Mouse (Mus musculus): ENCODE measurements at regions not wholly inside any gene's neighbourhood (a gene's known extent, or its start where the extent isn't known, plus 50 kb on each side); places are given as distances from the start of the nearest gene placed in this dataset.

DNA sequence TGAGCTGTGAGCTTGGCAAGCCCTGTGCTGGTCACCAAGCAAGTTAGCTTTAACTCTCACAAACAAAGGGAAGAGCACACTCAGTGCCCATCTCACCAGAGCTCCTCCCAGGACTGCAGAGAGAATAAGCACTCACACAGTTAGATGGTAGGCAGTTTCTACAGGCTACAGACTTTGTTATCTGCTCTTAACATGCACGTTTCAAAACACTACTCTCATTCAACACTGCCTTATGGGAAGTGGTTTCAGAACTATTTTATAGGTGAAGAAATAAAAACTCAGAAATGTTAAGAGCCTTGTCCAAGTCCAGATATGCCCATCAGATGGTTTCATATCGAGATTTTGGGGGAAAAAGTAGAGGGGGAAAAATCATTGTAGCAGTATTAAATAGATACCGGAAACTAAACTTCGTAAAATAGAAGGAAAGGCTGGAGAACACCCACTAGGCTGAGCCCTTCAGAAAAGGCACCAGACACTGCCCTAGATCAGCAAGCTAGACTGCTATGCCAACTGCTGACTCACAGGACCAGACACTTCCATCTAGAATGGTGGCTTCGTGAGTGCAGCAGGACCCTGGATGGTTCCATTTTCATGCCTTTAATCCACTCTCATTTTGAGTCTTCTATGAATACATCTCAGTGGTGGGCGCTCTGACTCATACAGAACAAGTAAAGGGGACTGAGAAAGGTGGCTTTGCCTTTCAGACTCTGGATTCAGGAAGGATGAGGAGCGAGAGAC is 51.3 kb upstream of the Serbp1 start:
- no peak for DNase-seq

DNA sequence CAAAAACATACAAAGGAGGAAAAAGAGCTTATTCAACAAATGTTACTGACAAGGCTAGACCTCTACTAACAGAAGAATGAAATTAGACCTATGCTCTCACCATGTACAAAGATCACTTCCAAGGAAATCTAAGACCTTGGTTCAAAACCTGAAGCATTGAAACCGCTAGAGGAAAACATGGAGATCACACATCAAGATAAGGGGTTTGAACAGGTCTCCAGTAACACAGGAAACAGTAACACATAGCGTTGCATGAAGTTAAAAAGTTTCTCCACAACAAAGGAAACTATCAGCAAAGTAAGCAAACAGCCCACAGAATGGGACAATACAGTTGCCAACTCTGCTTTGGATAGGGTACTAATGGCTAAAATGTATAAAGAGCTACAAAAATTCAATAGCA is 53.3 kb upstream of the Serbp1 start:
- DNase-seq: no peak

DNA sequence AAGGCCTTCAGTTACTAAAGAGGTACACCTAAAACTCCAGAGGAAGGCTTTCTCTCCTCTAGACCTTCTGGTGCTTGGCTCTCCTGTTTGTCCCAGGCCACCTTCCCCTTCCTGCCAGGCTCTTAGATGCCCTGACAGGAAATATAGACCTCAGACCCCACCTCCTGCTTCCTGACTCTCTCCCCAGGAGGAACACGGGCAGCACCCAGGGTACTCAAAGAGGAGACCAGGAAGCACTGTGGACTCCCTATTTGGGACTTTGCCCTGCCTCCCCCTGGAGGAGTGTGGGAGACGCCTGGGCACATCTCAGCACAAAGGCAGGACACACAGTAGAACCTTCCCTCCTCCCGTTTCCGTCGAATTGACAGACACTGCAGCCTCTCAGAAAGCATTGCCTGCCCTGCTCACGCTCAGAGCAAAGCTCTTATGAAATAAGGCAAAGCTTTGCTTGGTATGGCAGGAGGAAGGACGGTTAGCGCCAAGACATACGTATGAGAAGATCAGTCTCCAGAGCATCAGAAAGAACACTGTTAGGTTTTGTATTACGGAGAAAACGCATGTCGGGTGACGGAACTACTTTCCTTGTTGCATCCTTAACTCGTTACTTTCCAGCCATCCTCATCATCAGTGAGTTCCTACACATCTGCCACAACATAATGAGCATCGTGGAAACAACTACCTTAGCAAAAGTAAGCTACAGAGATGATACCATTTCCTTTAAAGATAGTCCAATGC is 54.3 kb upstream of the Serbp1 start:
- DNase-seq: no peak

DNA sequence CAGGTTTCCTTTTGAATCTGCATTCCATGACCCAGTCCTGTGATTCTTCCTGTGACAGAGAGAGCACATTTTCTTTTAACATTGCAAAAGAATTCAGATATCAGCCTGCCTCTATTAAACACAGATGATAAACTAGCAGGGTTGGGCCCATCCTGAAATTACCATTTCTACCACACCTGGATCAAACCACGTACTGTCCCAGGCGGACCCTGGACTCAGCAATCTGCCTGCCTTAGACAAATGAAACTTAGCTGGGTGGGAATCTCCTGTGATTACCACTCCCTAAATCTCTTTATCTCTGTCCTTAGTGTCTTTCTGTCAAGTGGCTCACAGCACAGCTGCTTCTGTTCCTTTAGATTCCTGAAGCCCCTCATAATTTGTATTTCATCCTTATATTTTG is 55.5 kb upstream of the Serbp1 start:
- no peak for DNase-seq

DNA sequence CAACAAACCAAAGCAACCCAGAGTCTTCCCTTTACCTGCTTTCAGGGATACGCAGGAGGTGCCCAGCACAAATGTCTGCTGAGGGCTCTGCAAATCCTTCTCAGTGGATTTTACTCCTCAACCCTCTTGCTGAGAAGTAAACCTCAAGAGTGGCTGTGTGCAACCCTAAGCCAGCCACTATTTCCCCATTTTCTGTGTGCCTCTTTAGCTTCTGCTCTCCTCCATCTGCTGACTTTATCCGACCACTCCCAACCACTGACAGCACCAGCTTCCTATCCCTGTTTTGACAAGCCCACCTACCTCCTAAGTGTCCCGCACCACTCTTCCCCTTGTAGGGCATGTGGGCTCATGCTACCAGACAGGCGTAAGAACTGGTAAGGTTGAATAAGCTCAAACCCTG is 56.5 kb upstream of the Serbp1 start:
- no peak for DNase-seq

DNA sequence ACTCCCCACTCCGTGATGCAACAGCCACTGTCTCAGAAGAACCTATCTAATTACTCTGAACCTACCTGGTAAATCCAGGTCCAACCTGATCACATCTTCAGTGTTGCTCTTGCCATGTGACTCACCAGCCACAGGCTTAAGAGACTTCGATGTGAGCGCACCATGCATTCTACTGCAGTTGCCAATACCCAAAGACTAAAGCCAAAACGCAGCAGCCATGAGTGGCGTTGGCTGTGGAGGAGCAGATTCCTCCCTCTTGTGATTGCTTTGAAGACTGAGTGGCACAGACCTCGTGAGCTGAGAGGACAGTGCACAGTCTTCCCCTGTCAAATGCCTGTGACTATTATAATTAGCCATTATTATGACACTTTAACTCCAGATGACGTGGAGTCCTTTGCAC is 58.6 kb upstream of the Serbp1 start:
- DNase-seq: no peak

DNA sequence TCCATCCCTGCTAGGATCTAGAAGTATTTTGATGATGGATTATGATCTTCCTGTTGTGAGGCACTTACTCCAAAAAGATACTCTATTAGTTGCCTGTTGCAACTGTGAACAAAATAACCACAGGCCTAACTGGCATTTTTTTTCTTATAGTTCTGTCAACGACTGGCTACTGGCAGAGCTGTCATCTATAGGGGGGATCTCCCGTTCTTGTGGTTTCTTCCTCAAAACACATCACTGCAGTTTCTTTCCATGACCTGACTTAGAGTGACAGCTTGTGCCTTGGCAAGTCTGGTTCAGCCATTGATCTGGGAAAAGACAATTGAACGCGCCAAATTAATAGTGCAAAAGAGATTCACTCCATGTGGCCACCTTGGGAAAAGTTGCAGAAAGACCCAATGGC is 59.4 kb upstream of the Serbp1 start:
- no peak for DNase-seq

DNA sequence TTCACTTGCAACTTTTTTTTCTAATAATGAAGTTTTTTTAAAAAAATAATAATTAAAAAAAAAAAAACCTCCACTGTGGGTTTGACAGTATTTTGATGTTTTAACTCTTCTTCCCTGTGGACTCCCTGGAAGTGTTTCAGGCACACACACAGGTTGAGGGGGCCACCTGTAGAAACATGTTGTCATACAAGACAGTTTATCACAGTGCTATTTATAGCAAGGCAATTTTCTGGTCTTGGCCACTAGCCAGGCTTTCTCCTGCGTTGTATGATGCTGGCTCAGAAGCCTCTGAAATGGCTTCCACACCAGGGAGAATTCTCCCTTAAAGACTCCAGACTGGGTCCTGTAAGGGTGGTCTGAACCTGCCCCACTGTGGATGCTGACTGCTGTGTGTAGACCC is 59.9 kb upstream of the Serbp1 start:
- no peak for DNase-seq

DNA sequence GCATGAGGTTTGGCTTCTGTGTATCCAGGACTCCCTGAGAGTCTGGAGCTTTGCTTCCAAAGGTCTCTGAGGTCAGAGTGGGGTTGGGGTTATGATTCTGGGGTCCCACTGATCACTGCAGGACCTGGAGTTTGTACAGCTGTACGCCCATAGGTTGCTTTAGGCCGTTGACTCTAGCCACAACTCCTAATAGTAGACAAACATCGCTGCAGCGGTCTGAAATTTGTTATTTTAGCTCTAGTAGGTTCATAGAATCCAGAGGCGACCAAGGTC is 67.4 kb upstream of the Serbp1 start:
- no peak for DNase-seq

DNA sequence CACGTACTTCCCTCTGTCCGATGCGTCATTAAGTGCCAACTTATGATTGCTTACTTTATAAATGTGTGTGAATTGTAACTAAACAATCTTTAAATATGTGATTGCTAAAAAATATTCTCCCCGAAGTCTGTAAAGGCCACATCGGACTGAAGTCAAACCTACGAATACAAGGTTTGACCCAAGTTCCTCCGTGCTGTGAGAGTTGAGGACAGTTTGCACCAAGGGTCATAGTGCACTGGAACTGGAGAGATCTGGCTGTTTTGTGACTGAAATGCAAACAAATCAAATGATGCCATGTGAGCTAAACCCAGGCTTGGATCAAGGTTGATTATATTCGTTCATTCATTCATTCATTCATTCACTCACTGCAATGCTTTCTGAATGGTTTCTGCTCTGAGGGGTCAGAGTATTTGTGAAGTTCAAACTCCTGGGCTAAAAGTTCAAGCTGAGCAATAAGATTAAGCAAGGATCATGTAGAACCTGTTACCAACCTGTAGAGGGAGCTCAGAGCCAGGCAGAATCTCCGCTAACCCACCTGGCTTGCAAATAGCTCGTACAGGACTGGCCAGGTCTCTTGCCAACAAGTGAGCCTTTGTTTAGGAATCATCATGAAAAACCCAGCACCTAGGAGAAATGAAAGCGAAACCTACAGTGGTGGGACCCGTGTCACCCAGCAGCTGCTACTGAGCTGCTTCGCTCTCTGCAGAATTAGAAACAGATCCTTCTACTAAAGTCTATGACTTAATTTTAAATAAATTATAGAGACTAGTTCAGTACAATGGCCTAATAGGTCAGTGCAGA is 67.9 kb upstream of the Serbp1 start:
- peak; percentile 9 to 22 for DNase-seq

DNA sequence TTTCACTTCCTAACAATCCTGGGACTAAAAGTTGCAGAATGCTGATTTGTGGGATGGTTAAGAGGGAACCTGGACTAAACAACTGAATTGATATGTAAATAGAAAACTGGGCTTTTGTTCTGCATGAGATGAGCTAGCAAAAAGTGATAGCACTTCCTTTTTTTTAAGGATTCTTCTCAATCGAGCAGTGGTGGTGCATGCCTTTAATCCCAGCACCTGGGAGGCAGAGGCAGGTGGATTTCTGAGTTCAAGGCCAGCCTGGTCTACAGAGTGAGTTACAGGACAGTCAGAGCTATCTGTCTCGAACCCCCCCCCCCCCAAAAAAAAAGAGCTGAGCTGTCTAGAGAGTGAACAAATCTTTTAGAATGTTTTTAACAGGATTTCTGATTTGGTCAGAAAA is 69.2 kb upstream of the Serbp1 start:
- no peak for DNase-seq

DNA sequence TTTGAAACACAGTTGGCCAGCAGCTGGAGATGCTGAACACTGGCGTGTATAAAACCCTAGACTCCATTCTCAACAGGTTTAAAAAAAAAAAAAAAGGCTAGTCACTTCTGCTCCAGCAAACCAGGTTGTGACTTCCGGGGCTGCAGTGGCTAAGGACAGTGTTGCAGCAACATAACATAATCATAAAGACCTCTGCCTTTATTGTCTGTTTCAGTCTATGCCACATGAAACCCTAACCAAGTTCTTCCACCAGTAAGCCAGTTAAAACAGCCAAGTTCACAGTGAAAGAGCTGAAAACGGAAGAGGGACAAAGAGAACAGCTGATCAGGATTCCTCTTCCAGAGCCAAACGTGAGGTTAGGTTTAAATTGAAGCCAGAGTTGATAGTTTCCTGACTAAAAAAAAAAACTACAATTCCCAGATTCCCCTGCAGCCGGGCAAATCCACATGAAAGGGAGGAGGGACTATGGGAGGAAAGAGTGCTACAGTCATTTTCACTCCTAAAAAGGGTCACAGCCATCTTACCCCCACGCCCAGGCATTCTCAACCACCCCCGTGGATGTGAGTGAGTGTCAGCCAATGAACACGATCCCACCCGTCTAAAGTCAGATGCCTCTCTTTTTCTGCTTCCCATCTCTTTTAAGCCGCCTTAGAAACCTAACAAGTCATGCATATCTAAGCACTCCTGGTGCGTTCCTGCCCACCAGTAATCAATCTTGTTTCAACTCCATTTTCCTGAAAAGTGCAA is 69.8 kb upstream of the Serbp1 start:
- DNase-seq: no peak

DNA sequence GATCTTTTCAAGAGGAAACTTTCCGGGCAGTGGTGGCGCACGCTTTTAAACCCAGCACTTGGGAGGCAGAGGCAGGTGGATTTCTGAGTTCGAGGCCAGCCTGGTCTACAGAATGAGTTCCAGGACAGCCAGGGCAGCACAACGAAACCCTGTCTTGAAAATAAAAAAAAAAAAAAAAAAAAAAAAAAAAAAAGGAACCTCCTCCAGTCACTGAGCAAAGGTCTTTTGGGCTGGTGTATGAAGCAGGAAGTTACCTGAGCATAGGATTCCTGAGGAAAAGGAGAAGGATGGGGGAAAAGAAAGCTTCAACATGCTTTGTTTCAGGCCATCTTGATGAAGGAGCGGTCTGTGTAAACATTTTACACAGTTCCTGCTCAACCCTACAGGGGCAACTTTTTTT is 72.9 kb upstream of the Serbp1 start:
- DNase-seq: no peak

DNA sequence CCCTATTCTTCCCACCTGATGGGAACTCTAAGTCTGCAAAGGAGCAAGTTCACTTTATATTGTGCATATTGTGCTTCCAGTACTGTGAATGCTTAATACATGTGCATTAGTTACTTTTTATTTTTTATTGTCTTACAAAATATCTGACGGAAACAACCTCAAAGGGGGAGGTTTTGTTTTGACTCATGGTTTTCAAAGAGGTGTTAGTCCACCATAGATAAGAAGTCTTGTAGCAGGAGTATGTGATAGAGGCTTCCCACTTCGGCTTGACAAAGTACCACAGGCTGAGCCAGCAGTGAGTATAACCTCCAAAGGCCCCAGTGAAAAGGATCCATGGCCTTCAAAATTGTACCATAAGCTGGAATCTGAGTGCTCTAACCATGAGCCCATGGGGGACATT is 74.0 kb upstream of the Serbp1 start:
- DNase-seq: no peak

DNA sequence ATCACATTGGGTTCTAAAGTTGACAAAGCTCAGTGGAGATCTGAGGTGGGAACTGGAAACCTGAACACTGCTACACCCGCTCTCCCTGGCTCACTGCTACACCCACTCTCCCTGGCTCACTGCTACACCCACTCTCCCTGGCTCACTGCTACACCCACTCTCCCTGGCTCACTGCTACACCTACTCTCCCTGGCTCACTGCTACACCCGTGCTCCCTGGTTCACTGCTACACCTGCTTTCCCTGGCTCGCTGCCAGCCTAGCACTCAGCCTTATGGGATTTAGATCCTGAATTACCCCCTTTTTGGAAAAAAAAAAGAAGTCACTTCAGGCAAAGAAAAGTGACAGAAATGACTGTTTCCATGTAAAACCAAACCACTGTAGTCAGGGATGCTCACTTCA is 75.2 kb upstream of the Serbp1 start:
- no peak for DNase-seq

DNA sequence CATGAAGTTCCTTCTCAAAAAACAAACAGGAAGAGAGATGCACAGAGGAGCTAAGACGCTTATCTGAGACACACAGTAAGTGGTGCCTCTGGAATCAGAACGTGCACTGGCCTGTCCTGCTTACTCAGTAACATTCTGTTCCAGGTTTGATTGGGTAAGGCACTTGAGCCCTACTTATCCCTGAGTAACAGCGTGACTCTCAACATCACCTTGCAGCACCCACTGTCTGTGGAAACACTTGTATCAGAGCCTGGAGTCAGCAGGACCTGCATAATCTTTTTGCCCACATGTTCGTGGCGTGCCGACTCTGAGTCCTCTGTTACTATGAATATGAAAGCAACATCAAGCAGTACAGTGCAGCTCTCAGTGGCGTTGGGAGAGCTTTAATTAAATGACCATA is 76.4 kb upstream of the Serbp1 start:
- DNase-seq: no peak

DNA sequence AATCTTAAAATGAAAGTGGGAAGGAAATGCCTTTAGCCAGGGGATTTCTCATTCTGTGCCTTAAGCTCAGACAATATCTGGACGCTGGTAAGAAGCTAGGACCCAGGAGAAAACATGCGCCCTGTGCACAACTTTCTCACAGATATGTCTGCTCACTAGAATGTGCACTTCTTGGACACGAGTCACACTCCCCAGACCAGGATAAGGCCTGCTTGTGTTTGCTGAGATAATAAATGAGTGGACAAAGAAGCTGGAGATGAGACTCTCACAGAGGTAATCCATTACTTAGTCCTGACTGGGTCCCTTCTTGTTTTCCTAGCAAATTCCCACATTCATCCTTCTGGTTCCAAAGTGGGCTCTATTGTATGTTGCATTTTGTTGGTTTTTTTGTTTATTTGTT is 77.4 kb upstream of the Serbp1 start:
- DNase-seq: no peak

DNA sequence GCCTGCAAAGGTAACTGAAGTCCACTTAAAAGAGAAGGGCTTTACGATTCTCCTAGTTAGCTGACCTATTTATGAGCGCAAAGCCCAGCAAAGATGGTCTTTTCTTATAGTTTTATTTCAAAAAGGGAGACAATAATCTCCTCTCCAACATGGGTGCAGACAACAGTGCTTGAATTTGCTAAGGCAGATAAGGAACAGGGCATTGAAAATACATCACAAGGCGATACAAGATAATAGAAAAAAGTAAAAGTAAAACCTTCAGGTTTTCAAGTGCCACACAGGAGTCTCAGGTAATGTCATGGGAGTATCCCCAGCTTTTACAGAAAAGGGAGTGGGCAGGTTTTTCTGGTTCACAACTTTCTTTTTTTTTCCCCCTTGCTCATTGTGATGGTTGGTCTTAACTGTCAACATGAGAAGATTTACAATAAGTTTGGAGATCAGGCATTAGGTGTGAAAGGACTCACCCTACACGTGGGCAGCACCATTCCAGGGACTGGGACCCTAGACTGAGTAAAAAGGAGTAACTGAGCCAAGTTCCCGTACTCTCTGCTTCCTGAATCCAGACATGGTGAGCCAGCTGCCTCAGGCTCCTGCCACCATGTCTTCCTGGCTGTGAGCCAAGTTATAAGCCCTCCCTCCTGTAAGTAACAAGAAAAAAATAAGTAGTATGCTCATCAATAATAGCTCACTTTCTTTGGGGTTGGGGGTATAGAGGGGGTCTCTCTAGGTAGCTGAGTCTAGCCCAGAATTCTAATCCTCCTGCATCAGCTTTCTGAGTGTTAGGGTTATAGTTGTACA is 78.1 kb upstream of the Serbp1 start:
- DNase-seq: no peak

DNA sequence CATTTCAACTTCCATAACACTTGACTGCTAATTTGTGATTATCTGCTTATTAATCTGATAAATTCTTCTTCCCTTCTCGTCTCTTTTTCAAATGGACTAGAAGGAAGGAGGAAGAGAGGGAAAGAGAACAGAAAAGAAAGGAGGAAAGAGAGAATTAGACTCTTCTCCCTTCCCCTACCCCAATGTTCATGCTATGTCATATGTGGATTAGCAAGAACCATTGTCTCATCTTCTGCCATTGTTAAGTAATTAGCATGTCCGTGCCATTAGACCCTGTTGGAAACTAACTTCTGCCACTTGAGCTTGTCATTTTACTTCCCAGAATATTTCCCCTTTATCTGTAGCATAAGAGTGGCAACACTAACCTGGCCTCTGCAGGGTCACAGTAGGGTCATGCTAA is 78.8 kb upstream of the Serbp1 start:
- no peak for DNase-seq

DNA sequence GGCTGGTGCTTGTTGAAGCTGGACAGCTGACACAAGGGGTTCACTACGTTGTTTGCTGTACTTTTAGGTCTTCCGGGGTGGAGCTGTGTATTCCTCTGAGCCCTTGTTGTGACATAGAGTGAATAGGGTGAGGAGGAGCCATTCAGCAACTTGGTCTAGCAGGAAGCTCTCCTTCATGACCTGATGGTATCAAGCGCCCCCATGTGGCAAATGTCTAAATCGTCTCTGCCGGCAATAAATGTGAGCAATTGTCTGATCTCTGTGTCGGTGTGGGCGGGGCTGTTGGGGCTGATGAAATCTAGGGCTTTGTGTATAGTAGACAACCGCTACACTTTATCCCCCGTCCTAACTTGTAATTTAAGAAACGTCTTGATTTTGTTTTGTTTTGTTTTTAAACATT is 79.2 kb upstream of the Serbp1 start:
- peak; percentile 63 to 80 for DNase-seq

DNA sequence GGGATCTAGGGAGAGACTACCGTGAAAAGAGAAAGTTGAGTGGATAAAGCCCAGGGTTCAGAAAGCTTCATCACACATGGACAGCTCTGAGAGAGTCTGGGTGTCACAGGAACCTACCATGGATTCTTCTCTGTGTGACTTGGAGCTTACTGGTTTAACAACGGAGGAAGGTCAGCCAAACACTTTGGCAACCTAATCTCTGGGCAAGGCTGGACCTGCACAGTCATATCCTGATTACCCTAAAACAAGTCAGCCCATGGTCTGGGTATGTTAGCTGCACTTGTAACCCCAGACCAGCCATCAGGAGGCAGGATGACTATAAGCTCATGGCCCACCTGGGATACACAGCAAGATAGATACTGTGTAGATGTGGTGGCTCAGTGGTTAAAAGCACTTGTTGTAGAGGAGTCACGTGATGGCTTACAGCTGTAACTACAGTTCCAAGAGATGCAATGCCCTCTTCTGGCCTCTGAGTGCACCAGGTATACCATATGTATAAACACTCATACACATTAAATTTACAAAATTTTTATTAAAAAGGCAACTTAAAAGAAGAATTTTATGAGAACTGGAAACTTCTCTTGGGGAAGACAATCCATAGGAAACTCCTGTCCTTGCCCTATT is 85.0 kb upstream of the Serbp1 start:
- DNase-seq: no peak

DNA sequence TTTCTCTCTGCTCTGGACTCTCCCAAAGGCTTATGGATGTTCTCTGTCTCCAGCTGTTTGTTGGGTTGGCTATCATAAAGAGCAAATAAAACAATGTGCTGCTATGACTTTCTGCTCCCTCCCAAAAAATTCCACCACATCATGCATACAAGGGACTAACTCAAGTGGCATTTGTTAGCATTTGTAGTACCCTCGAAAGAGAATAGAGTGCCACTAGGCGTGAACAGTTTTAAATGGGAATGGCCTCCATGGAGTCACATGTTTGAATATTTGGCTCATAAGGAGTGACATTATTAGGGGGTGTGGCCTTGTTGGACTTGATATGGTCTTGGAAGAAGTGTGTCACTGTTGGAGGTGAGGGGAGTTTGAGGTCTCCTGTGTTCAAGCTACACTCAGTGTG is 86.5 kb upstream of the Serbp1 start:
- DNase-seq: no peak

Measured in spleen, adult 18-20 months (tissue).